Mouse (Mus musculus) neural tube, postnatal 0 days (tissue): ENCODE results near the gene Olfr393. TPM values are rescaled to one million over a fixed set of nuclear protein-coding genes. Genes with fewer than 3 reads are reported as not detected.

Source experiments
- polyA plus RNA-seq: library from polyadenylated mRNA; unstranded; fragments of >200 nt; fragmentation: Nextera tagmentation; extraction: Ambion mirVana; gene quantifications from 2 replicates; pipeline ENCODE4 v1.2.1, GENCODE M21; 2015

Olfr393 gene
- polyA plus RNA-seq, result not detected in 2 replicates

DNA sequence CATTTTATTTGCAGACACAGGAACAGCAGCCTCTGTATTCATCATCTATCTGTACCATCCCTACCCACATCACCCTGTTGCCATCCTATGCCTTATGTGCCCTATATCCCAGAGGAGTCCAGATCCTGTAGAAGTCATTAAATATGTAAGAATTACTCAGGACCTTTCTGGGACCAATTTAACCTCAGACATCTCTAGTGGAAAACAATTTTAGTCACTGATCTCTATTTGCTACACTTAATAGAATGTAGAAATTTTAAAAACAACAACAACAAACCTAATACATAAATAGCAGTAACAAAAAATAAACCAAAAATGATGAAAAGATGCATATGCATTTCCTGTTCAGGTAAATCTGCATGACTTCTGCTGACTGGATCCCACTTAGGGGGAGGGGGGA lies at the start of gene Olfr393:
TSS of gene Olfr393 (minus strand) at position 101 of the 400 bp plus-strand sequence.

DNA sequence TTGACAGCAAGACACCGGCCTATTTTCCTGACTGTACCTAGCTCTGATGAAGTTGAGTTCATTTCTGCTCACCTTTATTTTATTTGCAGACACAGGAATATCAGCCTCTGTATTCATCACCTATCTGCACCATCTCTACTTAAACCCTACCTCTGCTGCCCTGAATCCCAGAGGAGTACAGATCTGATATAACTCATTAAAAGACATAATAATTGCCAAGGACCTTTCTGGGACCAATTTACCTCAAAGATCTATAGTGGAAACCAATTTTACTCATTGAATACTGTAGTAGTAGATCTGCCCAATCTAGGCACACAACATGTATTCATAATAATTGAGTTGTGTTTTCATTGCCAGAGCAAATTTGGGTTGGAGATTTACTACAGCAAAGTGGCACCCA lies 39.4 kb upstream of the Olfr393 start, which contains the start of gene Olfr394:
TSS of gene Olfr394 (minus strand) at position 101 of the 400 bp plus-strand sequence.

DNA sequence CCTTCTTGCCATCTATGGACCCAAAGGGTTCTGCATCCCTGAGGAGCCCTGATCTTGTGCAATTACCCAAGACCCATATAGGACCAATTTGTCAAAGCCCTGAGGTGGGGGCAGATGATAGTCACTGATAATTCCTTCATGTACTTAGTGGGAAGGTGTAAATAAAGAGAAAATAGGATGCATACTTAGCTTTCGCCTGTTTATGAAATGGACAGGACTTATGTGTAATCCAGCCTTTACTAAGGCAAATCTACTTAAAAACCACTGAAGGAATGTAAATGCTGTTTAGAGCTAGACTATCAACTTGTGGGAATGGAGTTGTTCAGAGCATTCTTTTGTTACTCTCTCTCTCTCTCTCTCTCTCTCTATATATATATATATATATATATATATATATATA lies 34.3 kb downstream of the Olfr393 start, which contains the start of gene Olfr392:
TSS of gene Olfr392 (minus strand) at position 101 of the 400 bp plus-strand sequence.

DNA sequence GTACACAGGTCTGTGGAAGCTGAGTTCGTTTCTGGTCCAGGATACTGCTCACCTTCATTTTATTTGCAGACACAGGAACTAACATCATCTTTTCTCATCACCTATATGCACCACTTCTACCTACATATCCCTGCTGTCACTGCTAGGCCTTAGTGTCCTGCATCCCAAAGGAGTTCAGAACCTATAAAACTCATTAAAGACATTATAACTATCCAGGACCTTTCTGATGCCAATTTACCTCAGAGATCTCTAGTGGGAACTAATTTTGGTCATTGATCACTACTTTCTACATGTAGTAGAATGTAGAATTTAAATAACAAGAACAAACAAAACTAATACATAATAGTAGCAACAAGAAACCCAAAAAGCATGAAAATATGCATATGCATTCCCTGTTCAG lies 48.3 kb downstream of the Olfr393 start, which contains the start of gene Olfr391-ps:
TSS of gene Olfr391-ps (minus strand) at position 101 of the 400 bp plus-strand sequence.

Other genes with a start within 250 kb of the Olfr393 start
- gene Zfp735, start 162.7 kb downstream of the Olfr393 start, polyA plus RNA-seq, result not detected in 2 replicates
- gene Olfr389, start 70.7 kb downstream of the Olfr393 start, polyA plus RNA-seq, result not detected in 2 replicates
- not detected in 2 replicates for gene Olfr390, start 68.5 kb downstream of the Olfr393 start, polyA plus RNA-seq
- not detected in 2 replicates for gene Olfr391-ps, start 48.4 kb downstream of the Olfr393 start, polyA plus RNA-seq
- not detected in 2 replicates for gene Olfr392, start 34.4 kb downstream of the Olfr393 start, polyA plus RNA-seq
- not detected in 2 replicates for gene Olfr394, start 39.3 kb upstream of the Olfr393 start, polyA plus RNA-seq
- gene Olfr395, start 57.8 kb upstream of the Olfr393 start, polyA plus RNA-seq, result not detected in 2 replicates
- gene Olfr23, start 85.2 kb upstream of the Olfr393 start, polyA plus RNA-seq, result not detected in 2 replicates
- gene Olfr397, start 109.4 kb upstream of the Olfr393 start, polyA plus RNA-seq, result not detected in 2 replicates
- gene Olfr398, start 139.0 kb upstream of the Olfr393 start, polyA plus RNA-seq, result not detected in 2 replicates
- gene Olfr139, start 205.1 kb upstream of the Olfr393 start, polyA plus RNA-seq, result not detected in 2 replicates
- gene Olfr399, start 205.2 kb upstream of the Olfr393 start, polyA plus RNA-seq, result not detected in 2 replicates
- not detected in 2 replicates for gene Zfp616, start 218.5 kb upstream of the Olfr393 start, polyA plus RNA-seq